Comparison of ENCODE assay signal across 19 mouse cellular contexts in the genomic region with DNA sequence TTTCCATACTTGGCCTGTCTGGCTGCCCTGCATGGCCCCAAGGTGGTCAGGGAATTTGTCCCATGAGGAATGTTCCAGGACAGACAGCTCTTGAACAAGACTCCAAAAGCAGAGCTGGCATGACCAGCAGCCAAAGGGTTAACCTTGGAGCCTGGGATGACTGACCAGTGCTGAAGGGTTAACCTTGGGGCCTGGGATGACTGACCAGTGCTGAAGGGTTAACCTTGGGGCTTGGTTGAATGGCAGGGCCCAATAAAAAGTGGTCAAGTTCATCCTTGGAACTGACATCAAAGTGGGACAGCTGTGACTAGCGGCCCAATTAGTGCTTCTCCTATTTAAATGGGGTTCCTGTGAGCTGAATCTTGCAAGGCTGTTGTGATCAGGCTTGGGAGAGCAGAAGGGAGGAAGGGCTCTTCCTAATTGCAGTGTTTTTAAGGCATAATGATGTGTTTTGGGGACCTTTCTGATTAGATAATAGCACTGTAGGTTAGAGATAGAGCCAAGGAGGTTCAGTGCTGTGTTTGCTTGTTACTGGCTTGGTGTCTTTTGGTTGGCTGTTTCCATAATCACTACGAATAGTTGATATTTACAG.
DNase-seq lines count a peak whose midpoint lies in the region; ATAC-seq and TF ChIP-seq lines count a peak whose summit lies in the region.
"Had no signal": no experiment of that assay in that cellular context is flagged by ENCODE, and none has a peak within 500 bp of the region (broad histone marks: within the 10 kb centered on the region; RNA-seq: fewer than 3 reads in every experiment).

No protein-coding gene starts in this region.

- 81% methylated on average over 2 of the region's 2 CpGs for WGBS in forebrain, embryonic 10.5 days
- 33% methylated on average over 2 of the region's 2 CpGs for WGBS in forebrain, postnatal 0 days

- no peaks in the 10 kb centered on the region for H3K36me3 ChIP-seq in forebrain, embryonic 10.5 days (replicated peaks)
- no peaks in the 10 kb centered on the region for H3K36me3 ChIP-seq in forebrain, postnatal 0 days (ENCODE audit: insufficient read depth)
- H3K36me3 ChIP-seq: embryonic facial prominence, embryonic 15.5 days; limb, embryonic 13.5 days; liver, embryonic 15.5 days; midbrain, embryonic 12.5 days had no signal

- H3K9ac ChIP-seq in forebrain, postnatal 0 days: no peak overlapping the region
- H3K9ac ChIP-seq: embryonic facial prominence, embryonic 15.5 days; limb, embryonic 13.5 days; liver, embryonic 15.5 days; midbrain, embryonic 12.5 days had no signal

- no peak overlapping the region for H3K4me2 ChIP-seq in forebrain, postnatal 0 days (ENCODE audit: low read depth)
- H3K4me2 ChIP-seq: embryonic facial prominence, embryonic 15.5 days; limb, embryonic 13.5 days; liver, embryonic 15.5 days; midbrain, embryonic 12.5 days had no signal

- peak overlapping the region; percentile 45 for H3K27ac ChIP-seq in forebrain, embryonic 10.5 days
- no peak overlapping the region for H3K27ac ChIP-seq in forebrain, postnatal 0 days (ENCODE audit: low read depth, low read length)
- H3K27ac ChIP-seq: embryonic facial prominence, embryonic 15.5 days; gastrocnemius, adult 2 months; limb, embryonic 13.5 days; liver, embryonic 15.5 days; midbrain, embryonic 12.5 days had no signal

- no peak overlapping the region for H3K4me3 ChIP-seq in forebrain, embryonic 10.5 days
- no peak overlapping the region for H3K4me3 ChIP-seq in forebrain, postnatal 0 days (ENCODE audit: low read depth, low read length)
- H3K4me3 ChIP-seq: embryonic facial prominence, embryonic 15.5 days; gastrocnemius, adult 2 months; limb, embryonic 13.5 days; liver, embryonic 15.5 days; midbrain, embryonic 12.5 days had no signal

- no peak for TF ChIP-seq CTCF in forebrain, postnatal 0 days (IDR thresholded peaks at IDR 0.05; ENCODE audit: low read depth)

- no peaks in the 10 kb centered on the region for H3K9me3 ChIP-seq in forebrain, embryonic 10.5 days
- no peaks in the 10 kb centered on the region for H3K9me3 ChIP-seq in forebrain, postnatal 0 days (ENCODE audit: low read length)
- H3K9me3 ChIP-seq: embryonic facial prominence, embryonic 15.5 days; limb, embryonic 13.5 days; liver, embryonic 15.5 days; midbrain, embryonic 12.5 days had no signal

- 0 out of 2 replicates have a peak, but pooled peaks have one; percentile 4 for ATAC-seq in forebrain, postnatal 0 days
- ATAC-seq: activated CD4-positive, CD25-positive, alpha-beta regulatory T cell, adult 4 months; hindbrain, embryonic 16.5 days; intestine, postnatal 0 days had no signal

- peaks cover 65% of the 10 kb centered on the region for H3K4me1 ChIP-seq in forebrain, embryonic 10.5 days
- H3K4me1 ChIP-seq in forebrain, postnatal 0 days (ENCODE audit: insufficient read depth): peaks cover 22% of the 10 kb centered on the region

- H3K27me3 ChIP-seq in forebrain, embryonic 10.5 days (ENCODE audit: poor library complexity, severe bottlenecking): no peaks in the 10 kb centered on the region
- H3K27me3 ChIP-seq in forebrain, postnatal 0 days (ENCODE audit: insufficient read depth, low read length): no peaks in the 10 kb centered on the region
- H3K27me3 ChIP-seq: embryonic facial prominence, embryonic 15.5 days; limb, embryonic 13.5 days; liver, embryonic 15.5 days; midbrain, embryonic 12.5 days had no signal

- DNase-seq in adrenal gland, adult (ENCODE audit: inconsistent age in 2 of 2, low spot score in 1 of 2): peak; percentile 35 to 84
- no peak for DNase-seq in adrenal gland, adult 18-20 months (ENCODE audit: low spot score in 2 of 2)
- peak; percentile 67 for DNase-seq in adrenal gland, adult 8-10 months
- DNase-seq in forebrain, embryonic 10.5 days (ENCODE audit: extremely low spot score, low spot score): no peak
- DNase-seq in forebrain, postnatal 0 days: no peak
- DNase-seq in urinary bladder, adult 18-20 months (ENCODE audit: low spot score in 2 of 2): no peak
- no peak for DNase-seq in frontal cortex, postnatal 14 days (ENCODE audit: low spot score in 2 of 2)
- no peak for DNase-seq in heart, postnatal 4 days
- DNase-seq: cerebellum, postnatal 36 days; gastrocnemius, adult 2 months; heart, postnatal 36 days; layer of hippocampus, postnatal 36 days had no signal

Comparison
In these comparisons a context has a peak if more than half of its experiments do, and no peak if none do; other contexts are left out.
1. DNase-seq: peak in adrenal gland, adult (2 of 2) and adrenal gland, adult 8-10 months (single experiment); none in adrenal gland, adult 18-20 months (0 of 2), forebrain, embryonic 10.5 days (single experiment), forebrain, postnatal 0 days (single experiment), urinary bladder, adult 18-20 months (0 of 2), frontal cortex, postnatal 14 days (0 of 2) and heart, postnatal 4 days (single experiment).